Mouse (Mus musculus): ENCODE results near the gene Ccdc92.

DNA sequence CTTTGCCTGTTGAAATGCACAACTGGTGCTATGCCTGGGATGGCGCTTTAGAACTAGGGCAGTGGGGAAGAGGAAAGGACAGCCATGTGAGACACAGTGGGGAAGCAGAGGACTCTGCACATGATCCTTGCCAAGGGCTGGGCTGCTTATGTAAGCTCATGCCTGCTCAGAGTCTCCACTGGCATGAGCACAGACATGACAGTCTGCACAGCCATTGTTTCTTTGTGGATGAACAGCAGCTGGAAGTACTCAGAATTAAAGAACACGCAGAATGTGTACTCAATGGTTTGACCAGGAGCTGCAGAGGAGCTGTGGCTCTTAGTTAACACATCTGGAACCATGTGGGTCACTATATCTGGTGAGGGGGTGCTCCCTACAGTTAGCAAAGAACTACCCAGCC is 9.1 kb downstream of the Ccdc92 start:
- no peak for TF ChIP-seq HCFC1 (IDR thresholded peaks at IDR 0.05; ENCODE audit: low read depth, low read length)
- no peak for TF ChIP-seq POLR2A (IDR thresholded peaks at IDR 0.05; ENCODE audit: control insufficient read depth in 1 of 2, insufficient read depth in 1 of 2, low read depth in 1 of 2, low read length in 2 of 2, poor library complexity in 1 of 2)
- TF ChIP-seq GABPA (IDR thresholded peaks at IDR 0.05; ENCODE audit: low read depth, low read length): no peak
- TF ChIP-seq TAL1 (IDR thresholded peaks at IDR 0.05; ENCODE audit: low read length): no peak
- no peak for TF ChIP-seq NELFE (IDR thresholded peaks at IDR 0.05; ENCODE audit: low read depth, low read length)
- TF ChIP-seq MYC (IDR thresholded peaks at IDR 0.05; ENCODE audit: low read depth, low read length): no peak
- no peak for TF ChIP-seq TBP (IDR thresholded peaks at IDR 0.05; ENCODE audit: low read depth, low read length)
- no peak for TF ChIP-seq EP300 (IDR thresholded peaks at IDR 0.05; ENCODE audit: low read depth in 1 of 2, low read length in 2 of 2)
- TF ChIP-seq ZMIZ1 (IDR thresholded peaks at IDR 0.05; ENCODE audit: low read depth, low read length): no peak
